Mouse (Mus musculus) heart, embryonic 12.5 days (tissue): Measurements from ENCODE around the gene Metap1d. TPM values are rescaled to one million over a fixed set of nuclear protein-coding genes. Genes with fewer than 3 reads are reported as not detected.

Source experiments
- ATAC-seq: fragments of 200-750 bp; cut with Nextera tagmentation; 2 replicates; pipeline ENCODE4 v1.8.0; 2017; ENCODE audit warnings: moderate TSS enrichment, moderate library complexity; ENCODE audit not compliant: insufficient number of reproducible peaks, low FRiP score
- H3K27ac ChIP-seq: fragments of 300-500 bp; sonication (generic); 2 replicates; pipeline ENCODE4 v1.5.1; 2016; ENCODE audit warnings: mild to moderate bottlenecking, moderate library complexity; ENCODE audit not compliant: poor library complexity, severe bottlenecking
- H3K27me3 ChIP-seq: fragments of 300-500 bp; sonication (generic); replicated peaks from 2 replicates; pipeline ENCODE4 v1.6.1; 2016; ENCODE audit warnings: mild to moderate bottlenecking, moderate library complexity
- H3K36me3 ChIP-seq: fragments of 300-500 bp; sonication (generic); 2 replicates; pipeline ENCODE4 v1.6.1; 2016; ENCODE audit warnings: mild to moderate bottlenecking, moderate library complexity
- H3K4me1 ChIP-seq: fragments of 300-500 bp; sonication (generic); replicated peaks from 2 replicates; pipeline ENCODE4 v1.6.1; 2016; ENCODE audit warnings: mild to moderate bottlenecking
- H3K4me2 ChIP-seq: fragments of 300-500 bp; sonication (generic); 2 replicates; pipeline ENCODE4 v1.6.1; 2016; ENCODE audit warnings: mild to moderate bottlenecking, moderate library complexity
- H3K4me3 ChIP-seq: fragments of 300-500 bp; sonication (generic); 2 replicates; pipeline ENCODE4 v1.5.1; 2016; ENCODE audit warnings: mild to moderate bottlenecking
- H3K9ac ChIP-seq: fragments of 300-500 bp; sonication (generic); 2 replicates; pipeline ENCODE4 v1.6.1; 2016; ENCODE audit warnings: mild to moderate bottlenecking, moderate library complexity
- H3K9me3 ChIP-seq: fragments of 300-500 bp; sonication (generic); replicated peaks from 2 replicates; pipeline ENCODE4 v1.6.1; 2016; ENCODE audit warnings: mild to moderate bottlenecking, moderate library complexity
- WGBS: fragments of 180-500 bp; shearing (Covaris S2); methylation state at CpG from one replicate; pipeline ENCODE4 v1.1.7; 2016; 5-methylcytosine and 5-hydroxymethylcytosine counted together
- polyA plus RNA-seq: library from polyadenylated mRNA; unstranded; fragments of >200 nt; fragmentation: Nextera tagmentation; extraction: Ambion mirVana; gene quantifications from 2 replicates; pipeline ENCODE4 v1.2.1, GENCODE M21; 2016

The Metap1d gene
- 35.6 and 35.8 TPM in 2 replicates for polyA plus RNA-seq

DNA sequence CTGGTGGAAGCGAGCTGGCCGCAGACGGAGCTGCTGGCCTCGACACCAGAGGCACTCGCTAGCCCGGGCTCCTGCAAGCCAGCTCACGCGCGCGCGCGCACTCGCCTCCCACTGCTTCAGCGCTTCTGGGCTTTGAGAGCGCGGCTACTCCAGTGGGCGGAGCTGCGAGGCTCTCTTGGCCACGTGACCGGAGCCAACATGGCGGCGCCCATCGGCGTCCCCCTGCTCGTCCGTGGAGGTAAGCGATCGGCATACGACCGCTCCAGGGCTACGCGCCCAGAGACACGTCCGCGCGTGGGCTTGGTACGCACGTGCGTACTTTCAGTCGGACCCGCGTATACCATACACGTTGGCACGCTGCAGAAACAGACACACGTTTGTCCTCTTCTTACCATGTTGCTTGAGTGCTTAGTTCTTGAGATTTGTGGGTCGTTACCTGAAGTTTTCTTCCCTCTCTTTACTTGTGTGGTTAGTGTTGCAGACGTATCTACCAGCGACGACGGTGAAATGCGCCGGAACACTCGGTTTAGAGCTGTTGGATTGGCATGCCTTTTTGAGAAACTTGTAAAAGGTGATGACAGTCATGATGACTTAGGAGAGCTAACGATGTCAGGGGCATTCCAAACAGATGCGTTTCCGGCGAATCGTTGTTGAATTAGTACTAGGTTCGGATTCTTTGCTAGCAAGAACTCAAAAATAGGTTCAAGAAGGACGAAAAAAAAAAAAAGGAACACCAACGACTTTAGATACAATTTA, at the start of gene Metap1d:
Metap1d (plus strand) TSS at position 116 of the 756 bp plus-strand sequence.
- no peaks in the 10 kb centered on the region for H3K36me3 ChIP-seq
- H3K9ac ChIP-seq = peak within 1 kb of the TSS; percentile 76
- H3K9me3 ChIP-seq = no peaks in the 10 kb centered on the region; the same call in 1 of the 2 replicates
- WGBS = under 1% methylated on average over 61 of the region's 61 CpGs
- H3K4me3 ChIP-seq = peak within 1 kb of the TSS; percentile 67
- ATAC-seq = peak; percentile 97
- peaks cover 21% of the 10 kb centered on the region for H3K27me3 ChIP-seq
- H3K4me2 ChIP-seq = peak within 1 kb of the TSS; percentile 89
- H3K4me1 ChIP-seq = 0 out of 2 replicates have a peak, but pooled peaks cover 4% of the 10 kb centered on the region
- peak within 1 kb of the TSS; percentile 20; the same call in 1 of the 2 replicates for H3K27ac ChIP-seq

DNA sequence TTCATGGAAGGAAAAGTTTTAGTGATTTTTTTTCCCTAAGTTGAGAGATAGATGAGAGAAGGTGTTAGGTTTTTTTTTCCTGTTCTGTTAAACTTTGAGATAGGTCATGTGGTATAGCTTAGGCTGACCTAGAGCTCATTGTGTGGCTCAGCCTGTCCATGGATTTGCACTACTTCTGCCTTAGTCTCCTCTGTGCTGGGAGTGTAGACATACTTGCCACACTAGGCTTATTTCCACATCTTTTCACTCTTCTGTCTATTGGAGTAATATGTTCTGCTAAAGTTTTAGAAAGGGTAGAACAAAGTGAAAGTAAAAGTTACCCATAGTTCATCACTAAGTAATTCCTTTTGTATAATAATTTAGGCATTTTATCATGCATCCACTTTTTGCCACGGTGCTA, 47.5 kb upstream of the Metap1d start:
- Histone ChIP-seq H3K4me2 (no peak overlapping the region), H3K4me1 (no peaks in the 10 kb centered on the region), H3K4me3 (no peak overlapping the region), H3K9me3 (no peaks in the 10 kb centered on the region), H3K9ac (no peak overlapping the region), H3K27ac (no peak overlapping the region), H3K27me3 (no peaks in the 10 kb centered on the region), H3K36me3 (peaks cover 46% of the 10 kb centered on the region)
- no peak for ATAC-seq
- WGBS = 98% methylated on average over 1 of the region's 1 CpGs

DNA sequence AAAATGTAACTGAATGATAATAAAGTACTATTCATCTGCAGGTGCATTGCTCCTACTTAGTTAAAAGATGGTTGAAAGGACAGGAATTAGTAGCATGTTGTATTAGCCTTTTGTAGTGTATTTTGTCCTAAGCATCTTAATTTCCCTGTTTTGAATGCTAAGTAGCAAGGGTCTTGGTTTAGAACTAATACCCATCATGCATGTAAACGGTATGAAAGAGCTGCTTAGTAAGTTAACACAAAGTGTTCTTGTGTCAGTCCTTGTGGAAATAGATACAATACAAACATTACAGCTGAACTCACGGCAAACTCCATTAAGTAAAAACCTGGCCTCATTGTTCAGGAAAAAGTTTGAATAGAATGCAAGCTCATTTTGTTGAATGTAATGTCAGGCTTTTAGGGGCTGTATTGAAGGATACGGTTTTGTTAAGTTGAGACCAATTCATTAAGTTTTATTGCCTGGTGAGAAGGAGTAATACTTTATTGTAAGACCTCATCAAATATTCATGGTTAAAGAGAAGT, 34.3 kb upstream of the Metap1d start:
- no peak overlapping the region for H3K4me3 ChIP-seq
- H3K9me3 ChIP-seq = no peaks in the 10 kb centered on the region
- WGBS = 85% methylated on average over 3 of the region's 3 CpGs
- peaks cover 31% of the 10 kb centered on the region for H3K36me3 ChIP-seq
- no peak overlapping the region for H3K27ac ChIP-seq
- no peaks in the 10 kb centered on the region for H3K27me3 ChIP-seq
- no peaks in the 10 kb centered on the region for H3K4me1 ChIP-seq
- no peak overlapping the region for H3K4me2 ChIP-seq
- no peak for ATAC-seq
- no peak overlapping the region for H3K9ac ChIP-seq

DNA sequence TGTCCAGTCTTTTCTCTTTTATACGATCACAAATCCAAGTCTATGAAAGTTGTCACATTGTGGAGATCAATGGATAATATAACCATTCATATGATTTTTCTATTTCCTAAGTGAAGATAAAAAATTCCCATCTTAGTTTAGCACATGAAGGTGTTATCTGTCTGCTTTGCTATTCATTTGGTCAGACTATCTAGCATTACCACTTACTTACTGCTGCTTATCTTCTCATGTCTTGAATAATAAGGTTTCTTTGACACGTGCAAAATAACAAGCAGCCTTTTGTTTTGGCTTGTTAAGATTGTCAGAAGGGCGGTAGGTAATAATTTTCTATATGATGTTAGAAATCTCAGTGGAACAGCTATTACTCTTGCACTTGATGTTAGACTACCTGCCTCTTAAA, 33.7 kb upstream of the Metap1d start:
- Histone ChIP-seq H3K27me3 (no peaks in the 10 kb centered on the region), H3K27ac (no peak overlapping the region), H3K4me3 (no peak overlapping the region), H3K4me1 (no peaks in the 10 kb centered on the region), H3K36me3 (peaks cover 26% of the 10 kb centered on the region), H3K9ac (no peak overlapping the region), H3K9me3 (no peaks in the 10 kb centered on the region), H3K4me2 (no peak overlapping the region)
- no peak for ATAC-seq
- 80% methylated on average over 3 of the region's 3 CpGs for WGBS

DNA sequence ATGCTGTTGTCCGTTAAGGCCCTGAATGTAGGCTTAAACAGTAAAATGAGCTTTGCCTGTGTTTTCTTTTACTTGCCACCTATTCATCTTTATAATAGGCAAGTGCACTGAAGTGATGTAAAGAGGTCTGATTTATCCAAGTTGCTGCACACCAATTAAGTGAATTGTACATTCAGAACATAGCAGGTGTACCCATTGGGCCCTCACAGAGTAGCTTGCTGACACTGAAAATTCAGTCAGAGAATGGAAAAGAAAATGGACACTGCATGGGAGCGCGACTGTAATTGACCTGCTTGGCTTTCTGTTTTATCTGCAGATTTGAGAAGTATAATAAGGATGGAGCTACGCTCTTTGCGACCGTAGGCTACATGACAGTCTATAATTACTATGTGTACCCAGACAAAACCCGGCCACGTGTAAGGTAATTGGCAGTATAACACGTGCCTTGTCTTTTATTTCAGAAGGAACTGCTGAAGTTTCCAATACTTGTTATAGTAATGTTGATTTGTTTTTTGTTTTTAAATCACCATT, 32.1 kb upstream of the Metap1d start:
- WGBS = 94% methylated on average over 9 of the region's 9 CpGs
- Histone ChIP-seq H3K4me1 (no peaks in the 10 kb centered on the region), H3K36me3 (peaks cover 22% of the 10 kb centered on the region), H3K4me3 (no peak overlapping the region), H3K27ac (no peak overlapping the region), H3K9ac (no peak overlapping the region), H3K27me3 (no peaks in the 10 kb centered on the region), H3K4me2 (no peak overlapping the region), H3K9me3 (no peaks in the 10 kb centered on the region)
- no peak for ATAC-seq

DNA sequence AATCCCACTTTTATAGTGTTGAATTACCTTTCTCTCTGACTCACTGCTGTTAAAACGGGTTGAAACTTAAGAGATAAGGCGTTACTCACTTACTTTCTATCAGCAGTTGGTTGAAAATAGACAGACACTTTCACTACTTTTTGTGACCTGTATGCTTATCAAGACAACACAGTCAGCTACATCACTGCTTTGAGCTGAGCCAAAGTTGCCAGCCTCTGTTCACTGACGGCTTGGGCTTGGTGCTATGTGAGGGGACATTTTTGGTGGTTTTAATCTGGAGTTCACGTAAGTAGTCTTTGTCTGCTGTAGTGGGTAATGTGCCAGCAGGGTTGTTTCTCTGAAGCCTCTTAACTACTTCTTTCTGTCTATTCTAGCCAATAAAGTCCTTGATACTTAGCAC, 28.5 kb upstream of the Metap1d start:
- 15% methylated on average over 4 of the region's 4 CpGs for WGBS
- no peak for ATAC-seq
- H3K27ac ChIP-seq = peak overlapping the region; percentile 66

DNA sequence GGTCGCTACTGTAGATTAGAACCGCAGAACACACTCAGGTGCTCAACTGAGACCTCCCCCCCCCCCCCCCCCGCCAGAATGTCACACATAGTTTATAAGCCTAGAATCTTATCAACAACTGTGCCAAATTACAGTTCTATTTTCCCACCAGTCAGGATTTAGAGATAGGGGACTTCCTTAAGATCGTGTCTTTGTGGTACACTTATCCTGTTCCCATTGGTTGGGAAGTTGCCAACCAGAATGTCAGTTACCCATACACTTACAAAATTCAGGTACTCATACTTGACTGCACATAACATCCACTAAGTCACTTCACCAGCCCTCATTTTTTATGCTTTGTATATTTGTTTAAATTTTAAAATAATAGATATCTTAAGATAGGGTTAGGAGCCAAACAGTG, 17.6 kb upstream of the Metap1d start:
- peaks cover 53% of the 10 kb centered on the region for H3K36me3 ChIP-seq
- no peak for ATAC-seq
- no peaks in the 10 kb centered on the region for H3K4me1 ChIP-seq
- 82% methylated on average over 4 of the region's 4 CpGs for WGBS
- no peaks in the 10 kb centered on the region for H3K9me3 ChIP-seq
- H3K27ac ChIP-seq = no peak overlapping the region
- no peaks in the 10 kb centered on the region for H3K27me3 ChIP-seq
- H3K4me2 ChIP-seq = no peak overlapping the region
- H3K9ac ChIP-seq = no peak overlapping the region
- H3K4me3 ChIP-seq = no peak overlapping the region

More for the DNA sequence above, 28.5 kb upstream of the Metap1d start:
- no peaks in the 10 kb centered on the region for H3K27me3 ChIP-seq
- no peak overlapping the region for H3K4me3 ChIP-seq
- H3K4me2 ChIP-seq = no peak overlapping the region
- no peak overlapping the region for H3K9ac ChIP-seq
- peaks cover 39% of the 10 kb centered on the region for H3K36me3 ChIP-seq
- no peaks in the 10 kb centered on the region for H3K4me1 ChIP-seq
- no peaks in the 10 kb centered on the region for H3K9me3 ChIP-seq

DNA sequence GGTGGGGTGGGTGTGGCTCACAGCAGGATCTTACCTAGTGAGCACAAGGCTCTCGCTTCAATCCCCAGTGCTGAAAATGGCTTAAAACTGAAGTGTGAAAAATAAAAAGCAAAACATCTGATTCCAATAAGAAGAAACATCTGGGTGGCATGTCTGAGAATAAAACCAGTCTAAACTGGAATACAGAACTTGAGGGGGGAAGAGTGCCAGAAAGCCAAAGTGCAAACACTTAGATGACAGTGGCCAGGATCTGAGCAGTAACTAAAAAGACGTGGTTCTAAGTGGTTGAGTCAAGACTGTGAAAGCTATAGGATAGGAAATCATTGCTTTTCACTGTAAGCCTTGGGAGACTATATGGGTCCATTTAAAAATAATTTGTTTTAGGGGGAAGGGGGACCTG, 9.7 kb upstream of the Metap1d start:
- Histone ChIP-seq H3K9me3 (no peaks in the 10 kb centered on the region), H3K4me1 (no peaks in the 10 kb centered on the region), H3K27me3 (peaks cover 11% of the 10 kb centered on the region; the same call in 1 of the 2 replicates), H3K36me3 (peaks cover 25% of the 10 kb centered on the region), H3K4me2 (no peak overlapping the region), H3K9ac (no peak overlapping the region), H3K4me3 (no peak overlapping the region), H3K27ac (no peak overlapping the region)
- ATAC-seq = no peak
- WGBS = 32% methylated on average over 2 of the region's 2 CpGs

DNA sequence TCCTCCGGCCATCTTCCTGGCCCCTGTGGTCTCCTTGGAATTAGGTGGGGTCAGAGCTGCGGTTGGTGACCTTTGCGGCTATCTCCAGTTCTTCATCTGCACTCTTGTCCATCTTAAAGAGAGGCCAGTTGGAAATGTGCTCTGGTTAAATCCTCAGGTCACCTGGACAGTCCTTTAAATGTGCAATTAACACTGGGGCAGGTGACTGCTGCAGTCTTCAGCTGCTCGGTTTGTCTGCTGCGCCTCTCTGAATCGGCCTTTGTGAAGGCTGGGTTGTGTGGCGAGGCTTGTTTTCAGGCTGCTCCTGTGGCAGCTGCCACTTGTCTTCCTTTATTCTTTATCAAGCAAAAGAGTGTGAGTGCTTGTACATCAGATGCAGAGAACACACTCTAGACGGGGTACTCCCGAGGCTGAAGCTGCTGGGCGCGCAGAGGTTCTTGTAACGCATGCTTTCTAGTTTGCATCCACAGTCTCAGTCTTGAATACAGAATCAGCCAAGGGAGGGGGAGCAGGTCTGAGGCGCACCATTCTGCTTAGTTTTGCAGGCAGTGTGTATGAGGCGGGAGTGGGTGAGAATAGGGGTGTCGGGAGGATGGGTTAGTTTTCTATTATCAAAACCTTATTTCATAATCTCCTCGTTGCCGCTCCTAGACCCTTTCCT, 7.4 kb upstream of the Metap1d start:
- H3K4me2 ChIP-seq = no peak overlapping the region
- 57% methylated on average over 17 of the region's 17 CpGs for WGBS
- H3K36me3 ChIP-seq = peaks cover 10% of the 10 kb centered on the region
- H3K4me3 ChIP-seq = no peak overlapping the region
- H3K27ac ChIP-seq = no peak overlapping the region
- no peaks in the 10 kb centered on the region; the same call in 1 of the 2 replicates for H3K9me3 ChIP-seq
- H3K9ac ChIP-seq = no peak overlapping the region
- H3K27me3 ChIP-seq = peaks cover 21% of the 10 kb centered on the region; the same call in 1 of the 2 replicates
- ATAC-seq = no peak
- no peaks in the 10 kb centered on the region for H3K4me1 ChIP-seq

DNA sequence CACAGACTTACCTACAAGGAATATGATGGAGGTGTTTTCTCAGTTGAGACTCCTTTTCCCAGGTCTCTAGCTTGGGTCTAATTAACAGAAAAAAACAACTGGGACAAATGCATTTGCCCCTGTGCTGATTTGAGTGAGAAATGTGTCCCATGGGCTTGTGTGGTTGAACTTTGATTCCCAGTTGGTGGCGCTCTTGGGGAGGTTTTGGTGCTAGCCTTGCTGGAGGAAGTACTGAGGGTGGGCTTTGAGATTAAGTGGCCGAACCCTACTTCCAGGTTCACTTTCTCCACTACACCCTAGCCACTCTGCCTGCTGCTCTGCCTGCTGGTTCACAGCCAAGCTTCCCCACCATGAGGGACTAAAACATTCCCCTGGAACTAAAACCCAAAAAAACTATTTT, 3.5 kb upstream of the Metap1d start:
- no peak for ATAC-seq
- Histone ChIP-seq H3K36me3 (no peaks in the 10 kb centered on the region), H3K4me1 (0 out of 2 replicates have a peak, but pooled peaks cover 4% of the 10 kb centered on the region), H3K4me3 (no peak overlapping the region), H3K4me2 (no peak overlapping the region), H3K9me3 (no peaks in the 10 kb centered on the region; the same call in 1 of the 2 replicates), H3K9ac (no peak overlapping the region), H3K27ac (no peak overlapping the region), H3K27me3 (peaks cover 31% of the 10 kb centered on the region)
- WGBS = 6% methylated on average over 2 of the region's 2 CpGs

DNA sequence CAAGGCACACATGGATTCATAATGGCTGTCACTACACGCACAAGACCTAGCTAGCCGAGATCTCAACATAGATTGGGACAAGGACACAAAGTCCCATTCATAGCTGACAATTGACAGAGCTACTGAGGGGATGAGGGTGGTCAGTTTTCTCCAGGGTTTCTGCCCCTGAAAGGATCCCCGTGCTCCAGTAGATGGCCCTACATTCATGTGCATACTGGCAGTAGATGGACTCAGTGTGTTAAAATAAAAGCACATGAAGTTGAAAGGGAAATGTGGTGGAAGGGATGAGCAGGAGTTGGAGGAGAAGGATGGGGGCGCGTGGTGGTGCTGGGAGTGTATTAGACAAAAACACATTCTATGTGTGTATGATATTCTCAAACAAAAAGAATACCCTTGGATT, 1.3 kb upstream of the Metap1d start:
- H3K9me3 ChIP-seq = no peaks in the 10 kb centered on the region; the same call in 1 of the 2 replicates
- ATAC-seq = no peak
- no peak overlapping the region for H3K4me2 ChIP-seq
- no peak overlapping the region for H3K9ac ChIP-seq
- 0 out of 2 replicates have a peak, but pooled peaks cover 4% of the 10 kb centered on the region for H3K4me1 ChIP-seq
- no peaks in the 10 kb centered on the region for H3K36me3 ChIP-seq
- WGBS = 56% methylated on average over 5 of the region's 5 CpGs
- H3K27ac ChIP-seq = no peak overlapping the region
- peaks cover 23% of the 10 kb centered on the region for H3K27me3 ChIP-seq
- no peak overlapping the region for H3K4me3 ChIP-seq
